Mouse (Mus musculus) megakaryocyte-erythroid progenitor cell, adult 5-6 weeks (primary cell): Measurements from ENCODE around the gene Mxra7. TPM values are rescaled to one million over a fixed set of nuclear protein-coding genes. Genes with fewer than 3 reads are reported as not detected.
"Not testable (repeated sequence)": the region's sequence is repeated elsewhere in the genome, so short reads cannot be mapped to it uniquely, and the experiment has no call there.

Source experiments
- ATAC-seq: replicated peaks from 2 replicates; pipeline ENCODE4 v1.8.0; 2016; ENCODE audit warnings: mild to moderate bottlenecking, inconsistent platforms; ENCODE audit not compliant: severe bottlenecking, poor library complexity, low FRiP score, low TSS enrichment
- total RNA-seq, 2 experiments: library from RNA; stranded (forward) in 1 of 2; stranded (reverse) in 1 of 2; fragments of 200-1000, 215-1000 nt in 1 of 2; fragments of >200 nt in 1 of 2; fragmentation: Nextera tagmentation in 1 of 2; gene quantifications; 2 replicates each; pipeline ENCODE4 v1.2.3; 2014 to 2017

Gene Mxra7
- not detected in 2 replicates for total RNA-seq (2014; fragmentation: Nextera tagmentation)
- 0.61 TPM in 1 of 2 replicates, not detected in the other for total RNA-seq (2017)

GRCm38 (mm10) chr11:116827534-116828165 is at the start of gene Mxra7:
TSS of gene Mxra7 (minus strand) at chr11:116828046.
- ATAC-seq: no peak; the same call in 1 of the 2 replicates

GRCm38 (mm10) chr11:116873987-116874386 is 46.1 kb upstream of the Mxra7 start:
- ATAC-seq: no peak

DNA sequence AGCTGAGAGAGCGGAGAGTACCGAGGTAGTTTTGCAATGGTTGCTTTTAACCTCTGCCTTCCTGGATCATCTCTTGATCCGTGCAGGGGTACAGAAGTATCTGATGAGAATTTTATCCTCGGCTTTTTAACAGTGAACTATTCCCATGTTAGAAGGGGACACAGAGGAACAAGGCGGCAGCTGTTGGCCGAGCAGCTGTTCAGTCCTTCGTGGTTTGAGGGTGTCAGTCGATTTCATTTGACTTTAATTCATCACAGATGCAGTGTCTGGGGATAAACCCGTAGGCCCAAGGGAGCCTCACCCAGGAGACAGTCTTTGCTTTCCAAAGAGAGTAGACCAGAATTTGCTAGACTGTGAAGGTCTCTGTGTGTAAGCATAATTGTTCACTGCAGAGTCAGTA is 43.7 kb upstream of the Mxra7 start:
- ATAC-seq: no peak

DNA sequence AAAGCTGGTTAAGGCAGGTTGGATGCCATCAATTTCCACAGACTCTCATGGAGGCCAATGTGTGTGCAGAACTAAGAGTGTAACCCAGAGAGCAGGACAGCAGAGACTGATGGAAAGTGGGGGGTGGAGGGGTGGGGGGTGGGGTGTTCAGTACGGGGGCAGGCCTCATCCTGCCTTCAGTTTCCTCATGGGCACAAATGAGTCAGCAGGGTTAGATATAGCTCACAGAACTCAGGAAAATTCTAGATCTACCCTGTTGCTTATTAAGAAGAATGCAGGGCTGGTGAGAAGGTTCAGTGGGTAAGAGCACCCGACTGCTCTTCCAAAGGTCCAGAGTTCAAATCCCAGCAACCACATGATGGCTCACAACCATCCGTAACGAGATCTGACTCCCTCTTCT is 41.8 kb upstream of the Mxra7 start:
- no peak for ATAC-seq

- no peak for ATAC-seq
Measured at GRCm38 (mm10) chr11:116869223-116869622, 41.4 kb upstream of the Mxra7 start.

GRCm38 (mm10) chr11:116868129-116868528 is 40.3 kb upstream of the Mxra7 start:
- no peak for ATAC-seq

- no peak for ATAC-seq
Measured at GRCm38 (mm10) chr11:116865945-116866585, 38.2 kb upstream of the Mxra7 start.

- ATAC-seq: no peak
Measured at GRCm38 (mm10) chr11:116864444-116864843, 36.6 kb upstream of the Mxra7 start.

GRCm38 (mm10) chr11:116857183-116857850 is 29.5 kb upstream of the Mxra7 start:
- ATAC-seq: no peak

- no peak for ATAC-seq
Measured at GRCm38 (mm10) chr11:116854279-116854678, 26.4 kb upstream of the Mxra7 start.

DNA sequence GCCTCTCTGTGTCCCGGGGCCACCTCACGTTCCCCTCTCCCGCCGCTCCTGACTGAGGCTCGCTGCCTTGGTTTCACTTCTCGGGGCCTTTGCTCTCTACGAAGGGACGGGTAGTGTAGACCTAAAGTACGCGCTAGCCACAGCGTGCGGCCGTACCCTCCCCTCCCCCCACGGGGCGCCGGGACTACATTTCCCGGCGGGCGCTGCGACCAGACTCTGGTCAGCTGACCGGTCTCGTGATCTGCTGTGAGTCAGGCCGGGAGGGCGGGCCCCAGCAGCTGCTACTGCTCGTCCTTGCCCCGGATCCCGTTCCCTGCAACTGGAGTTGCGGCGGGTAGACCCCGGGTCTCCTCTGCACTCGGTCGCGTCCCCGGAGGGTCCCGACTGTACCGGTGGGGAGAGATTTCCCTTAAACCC is 25.7 kb upstream of the Mxra7 start:
- ATAC-seq: peak; percentile 81

- ATAC-seq: peak; percentile 81
Measured at GRCm38 (mm10) chr11:116852891-116853511, 25.2 kb upstream of the Mxra7 start, which contains the start of gene Srsf2. TSS of gene Srsf2 (minus strand) at chr11:116853094.

DNA sequence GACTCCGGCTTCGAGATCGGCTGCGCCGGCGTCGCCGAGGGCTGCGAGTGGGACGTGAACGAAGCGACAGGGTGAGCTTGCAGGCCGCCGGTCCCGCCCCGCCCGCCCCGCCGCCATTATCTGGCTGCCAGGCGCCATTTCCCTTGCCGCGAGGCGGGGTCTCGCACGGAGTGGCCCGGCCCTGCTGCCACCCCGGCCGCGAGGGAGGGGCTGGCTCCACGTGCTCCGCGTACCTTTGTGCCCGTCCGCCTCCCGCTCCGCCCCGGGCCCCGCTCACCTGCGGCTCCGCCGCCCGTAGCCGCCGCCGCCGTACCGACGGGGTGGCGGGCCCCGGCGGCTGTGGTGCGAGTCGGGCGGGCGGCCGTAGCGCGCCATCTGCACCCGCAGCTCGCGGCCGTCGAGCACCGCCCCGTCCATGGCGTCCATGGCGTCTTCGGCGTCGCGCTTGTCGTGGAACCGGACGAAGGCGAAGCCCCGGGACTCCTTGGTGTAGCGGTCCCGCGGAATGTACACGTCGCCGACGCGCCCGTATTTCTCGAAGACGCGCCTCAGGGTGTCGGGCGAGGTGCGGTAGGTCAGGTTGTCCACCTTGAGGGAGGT is 24.5 kb upstream of the Mxra7 start, which contains the start of gene Mfsd11:
Mfsd11 (plus strand) TSS at position 150 of the 600 bp plus-strand sequence.
- ATAC-seq: no peak

DNA sequence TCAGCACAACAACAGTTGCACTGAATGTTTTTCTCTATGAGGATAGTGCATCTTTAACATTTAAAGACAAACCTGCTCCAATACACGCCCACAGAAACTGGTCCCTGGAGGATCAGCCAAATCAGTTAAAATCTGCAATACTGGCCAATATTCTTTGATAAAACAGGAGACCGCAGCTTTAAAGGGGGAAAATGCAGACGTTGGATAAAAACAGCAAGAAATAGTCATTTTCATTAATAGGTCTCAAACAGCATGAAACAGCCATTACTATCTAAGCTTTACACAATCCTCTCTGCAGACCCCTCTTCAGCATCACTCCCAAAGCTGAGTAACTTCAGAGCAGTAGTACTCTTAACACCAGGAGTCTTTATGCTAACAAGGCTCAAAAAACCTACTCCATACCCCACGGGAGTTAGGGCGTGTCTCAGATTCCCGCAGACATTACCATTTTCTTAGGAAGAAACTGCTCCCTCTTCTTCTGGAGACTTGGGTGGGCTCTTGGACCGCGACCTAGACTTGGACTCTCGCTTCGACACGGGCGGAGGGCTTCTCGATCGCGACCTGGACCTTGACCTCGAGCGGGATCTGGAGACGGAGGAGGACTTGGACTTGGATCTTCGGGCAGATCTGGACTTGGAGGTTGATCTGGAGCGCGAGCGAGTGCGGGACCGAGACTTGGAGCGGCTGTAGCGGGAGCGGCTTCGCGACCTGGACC is 23.9 kb upstream of the Mxra7 start:
- no peak for ATAC-seq

- no peak for ATAC-seq
Measured at GRCm38 (mm10) chr11:116850833-116851477, 23.1 kb upstream of the Mxra7 start.

DNA sequence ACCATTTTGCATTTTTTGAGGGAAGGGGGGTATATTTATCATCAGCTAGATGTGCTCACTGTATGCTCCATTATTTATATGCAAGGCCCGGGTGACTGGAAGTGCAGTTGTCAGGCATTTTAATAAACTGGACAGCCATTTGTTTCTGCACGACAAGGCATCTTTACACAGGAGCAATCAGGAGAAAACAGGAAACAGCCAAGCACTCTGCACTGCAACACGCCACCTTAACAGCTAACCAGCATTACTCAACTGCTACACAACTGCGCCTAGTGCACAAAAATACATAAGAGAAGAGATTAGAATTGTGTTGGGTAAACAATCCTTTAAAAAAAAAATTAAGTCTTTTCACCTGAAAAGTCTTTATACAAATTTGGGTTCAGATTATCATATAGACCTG is 22.2 kb upstream of the Mxra7 start:
- no peak for ATAC-seq

DNA sequence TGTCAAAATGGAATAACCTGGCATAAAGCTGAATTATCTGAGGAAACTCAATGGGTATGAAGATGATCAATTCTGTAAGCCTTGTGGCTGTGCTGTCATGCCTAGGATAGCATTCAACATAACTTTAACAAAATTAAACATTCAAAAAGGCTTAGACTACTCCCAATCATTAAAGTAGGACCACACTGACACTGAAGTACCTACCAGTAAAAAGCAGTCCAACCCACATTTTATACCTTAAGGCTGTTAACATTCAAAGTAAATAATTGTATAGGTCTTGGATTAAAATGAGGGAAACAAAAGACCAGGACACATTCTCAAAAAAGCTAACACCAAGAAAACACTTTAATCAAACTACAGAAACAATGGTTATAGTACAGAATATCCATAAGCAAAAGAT is 21.7 kb upstream of the Mxra7 start:
- ATAC-seq: no peak

DNA sequence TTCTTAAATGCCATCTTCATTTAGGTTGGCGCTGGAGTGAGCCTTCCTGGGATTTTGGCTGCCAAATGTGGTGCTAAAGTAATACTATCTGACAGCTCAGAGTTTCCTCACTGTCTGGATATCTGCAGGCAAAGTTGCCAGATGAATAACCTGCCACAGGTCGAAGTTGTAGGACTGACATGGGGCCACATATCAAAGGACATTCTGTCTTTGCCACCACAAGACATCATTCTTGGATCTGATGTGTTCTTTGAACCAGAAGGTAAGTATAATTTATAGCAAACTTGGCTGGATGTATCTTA is 21.0 kb upstream of the Mxra7 start:
- ATAC-seq: not testable (repeated sequence)
